Mouse (Mus musculus) hindbrain, embryonic 14.5 days (tissue): ENCODE data around the gene Zcchc24. TPM values are rescaled to one million over a fixed set of nuclear protein-coding genes. Genes with fewer than 3 reads are reported as not detected.

Experiments used
- ATAC-seq: fragments of 200-750 bp; cut with Nextera tagmentation; 2 replicates; pipeline ENCODE4 v1.8.0; 2017; ENCODE audit warnings: moderate number of reproducible peaks, mild to moderate bottlenecking, moderate TSS enrichment, moderate library complexity; ENCODE audit not compliant: low FRiP score
- DNase-seq: peaks from one replicate; pipeline ENCODE4 v3.0.0-alpha.2; 2015; ENCODE audit warnings: low spot score
- H3K27ac ChIP-seq: fragments of 300-500 bp; sonication (generic); 2 replicates; pipeline ENCODE4 v1.5.1; 2014; ENCODE audit warnings: mild to moderate bottlenecking, moderate library complexity
- H3K27me3 ChIP-seq: fragments of 300-500 bp; sonication (generic); 2 replicates; pipeline ENCODE4 v1.6.1; 2014; ENCODE audit warnings: mild to moderate bottlenecking, low read length, mixed read lengths; ENCODE audit not compliant: control insufficient read depth, insufficient read depth
- H3K36me3 ChIP-seq: fragments of 300-500 bp; sonication (generic); replicated peaks from 2 replicates; pipeline ENCODE4 v1.6.1; 2014; ENCODE audit not compliant: control insufficient read depth, insufficient read depth
- H3K4me1 ChIP-seq: fragments of 300-500 bp; sonication (generic); replicated peaks from 2 replicates; pipeline ENCODE4 v1.6.1; 2014; ENCODE audit warnings: antibody characterized with exemption, low read length, mixed read lengths; ENCODE audit not compliant: control insufficient read depth, insufficient read depth
- H3K4me2 ChIP-seq: fragments of 300-500 bp; sonication (generic); replicated peaks from 2 replicates; pipeline ENCODE4 v1.6.1; 2014; ENCODE audit warnings: mild to moderate bottlenecking, moderate library complexity
- H3K4me3 ChIP-seq: fragments of 300-500 bp; sonication (generic); replicated peaks from 2 replicates; pipeline ENCODE4 v1.5.1; 2014; ENCODE audit warnings: mild to moderate bottlenecking, low read length
- H3K9ac ChIP-seq: fragments of 300-500 bp; sonication (generic); 2 replicates; pipeline ENCODE4 v1.6.1; 2014
- H3K9me3 ChIP-seq: fragments of 300-500 bp; sonication (generic); 2 replicates; pipeline ENCODE4 v1.6.1; 2016; ENCODE audit warnings: low read length; ENCODE audit not compliant: control insufficient read depth
- WGBS: fragments of 180-500 bp; shearing (Covaris S2); extraction: QIAGEN DNeasy Blood & Tissue Kit; methylation state at CpG from one replicate; pipeline ENCODE4 v1.1.7; 2014; 5-methylcytosine and 5-hydroxymethylcytosine counted together
- polyA plus RNA-seq: library from polyadenylated mRNA; unstranded; fragments of >200 nt; fragmentation: Nextera tagmentation; extraction: Ambion mirVana; gene quantifications from 2 replicates; pipeline ENCODE4 v1.2.1, GENCODE M21; 2014

Zcchc24 gene
- polyA plus RNA-seq, 1 experiment from 2014 or later = 18.5 TPM

- H3K9ac ChIP-seq = no peak overlapping the region
- peak; percentile 55; the same call in 1 of the 2 replicates for ATAC-seq
- H3K9me3 ChIP-seq = no peaks in the 10 kb centered on the region
- H3K27me3 ChIP-seq = no peaks in the 10 kb centered on the region
- peaks cover 35% of the 10 kb centered on the region for H3K36me3 ChIP-seq
- H3K27ac ChIP-seq = no peak overlapping the region
- no peaks in the 10 kb centered on the region for H3K4me1 ChIP-seq
- H3K4me2 ChIP-seq = no peak overlapping the region
- no peak overlapping the region for H3K4me3 ChIP-seq
- peak; percentile 77 for DNase-seq
Observed at GRCm38 (mm10) chr14:25701986-25702385, 66.9 kb downstream of the Zcchc24 start.

GRCm38 (mm10) chr14:25696356-25696755 is 72.5 kb downstream of the Zcchc24 start:
- Histone ChIP-seq H3K4me1 (peaks cover 21% of the 10 kb centered on the region), H3K4me2 (no peak overlapping the region), H3K36me3 (peaks cover 41% of the 10 kb centered on the region), H3K4me3 (no peak overlapping the region), H3K27me3 (no peaks in the 10 kb centered on the region), H3K27ac (no peak overlapping the region), H3K9me3 (no peaks in the 10 kb centered on the region), H3K9ac (no peak overlapping the region)
- WGBS = 77% methylated on average over 2 of the region's 2 CpGs
- ATAC-seq = no peak
- no peak for DNase-seq

- Histone ChIP-seq H3K9ac (peak overlapping the region; percentile 87), H3K9me3 (no peaks in the 10 kb centered on the region), H3K4me3 (peak overlapping the region; percentile 89), H3K36me3 (peaks cover 37% of the 10 kb centered on the region), H3K27me3 (no peaks in the 10 kb centered on the region), H3K4me1 (peaks cover 21% of the 10 kb centered on the region), H3K4me2 (peak overlapping the region; percentile 99), H3K27ac (no peak overlapping the region)
- 69% methylated on average over 6 of the region's 6 CpGs for WGBS
- DNase-seq (no peak), ATAC-seq (no peak)
Observed at GRCm38 (mm10) chr14:25695059-25695458, 73.8 kb downstream of the Zcchc24 start.

- H3K4me2 ChIP-seq = peak overlapping the region; percentile 99
- WGBS = 3% methylated on average over 10 of the region's 10 CpGs
Observed at GRCm38 (mm10) chr14:25694569-25694897, 74.3 kb downstream of the Zcchc24 start.

GRCm38 (mm10) chr14:25693888-25694568 is 74.8 kb downstream of the Zcchc24 start, which contains the start of gene Ppif:
Gene Ppif (plus strand): TSS chr14:25694154.
- ATAC-seq (peak; percentile 93), DNase-seq (peak; percentile 98)
- H3K27me3 ChIP-seq = no peaks in the 10 kb centered on the region
- peak within 1 kb of the TSS; percentile 62 for H3K27ac ChIP-seq
- peak within 1 kb of the TSS; percentile 89 for H3K4me3 ChIP-seq
- H3K9ac ChIP-seq = peak within 1 kb of the TSS; percentile 87
- under 1% methylated on average over 70 of the region's 70 CpGs for WGBS
- H3K36me3 ChIP-seq = peaks cover 27% of the 10 kb centered on the region
- peaks cover 21% of the 10 kb centered on the region for H3K4me1 ChIP-seq
- H3K4me2 ChIP-seq = peak within 1 kb of the TSS; percentile 99
- no peaks in the 10 kb centered on the region for H3K9me3 ChIP-seq

More at GRCm38 (mm10) chr14:25694569-25694897, 74.3 kb downstream of the Zcchc24 start:
- ATAC-seq (peak; percentile 51), DNase-seq (no peak)
- H3K9me3 ChIP-seq = no peaks in the 10 kb centered on the region
- peaks cover 32% of the 10 kb centered on the region for H3K36me3 ChIP-seq
- H3K27me3 ChIP-seq = no peaks in the 10 kb centered on the region
- peak overlapping the region; percentile 62; the same call in 1 of the 2 replicates for H3K27ac ChIP-seq
- peak overlapping the region; percentile 87 for H3K9ac ChIP-seq
- peak overlapping the region; percentile 89 for H3K4me3 ChIP-seq
- peaks cover 21% of the 10 kb centered on the region for H3K4me1 ChIP-seq

- Histone ChIP-seq H3K4me3 (peak overlapping the region; percentile 89), H3K36me3 (peaks cover 20% of the 10 kb centered on the region), H3K4me2 (peak overlapping the region; percentile 99), H3K9me3 (no peaks in the 10 kb centered on the region), H3K4me1 (peaks cover 21% of the 10 kb centered on the region), H3K27ac (peak overlapping the region; percentile 60), H3K9ac (peak overlapping the region; percentile 87; the same call in 1 of the 2 replicates), H3K27me3 (no peaks in the 10 kb centered on the region)
- ATAC-seq = no peak
- no peak for DNase-seq
- 81% methylated on average over 6 of the region's 6 CpGs for WGBS
Observed at GRCm38 (mm10) chr14:25693271-25693887, 75.5 kb downstream of the Zcchc24 start.

- no peaks in the 10 kb centered on the region for H3K27me3 ChIP-seq
- DNase-seq = no peak
- H3K9me3 ChIP-seq = no peaks in the 10 kb centered on the region
- H3K4me1 ChIP-seq = no peaks in the 10 kb centered on the region
- H3K4me2 ChIP-seq = no peak overlapping the region
- no peak overlapping the region for H3K4me3 ChIP-seq
- H3K27ac ChIP-seq = no peak overlapping the region
- no peak for ATAC-seq
- no peaks in the 10 kb centered on the region for H3K36me3 ChIP-seq
- H3K9ac ChIP-seq = no peak overlapping the region
- WGBS = 89% methylated on average over 9 of the region's 10 CpGs
Observed at GRCm38 (mm10) chr14:25686983-25687901, 81.6 kb downstream of the Zcchc24 start.

- H3K9ac ChIP-seq = no peak overlapping the region
- no peak overlapping the region for H3K4me2 ChIP-seq
- no peak for DNase-seq
- 82% methylated on average over 7 of the region's 7 CpGs for WGBS
- ATAC-seq = no peak
- no peaks in the 10 kb centered on the region for H3K36me3 ChIP-seq
- no peaks in the 10 kb centered on the region for H3K4me1 ChIP-seq
- no peak overlapping the region for H3K4me3 ChIP-seq
- no peak overlapping the region for H3K27ac ChIP-seq
- no peaks in the 10 kb centered on the region for H3K9me3 ChIP-seq
- H3K27me3 ChIP-seq = no peaks in the 10 kb centered on the region
Observed at GRCm38 (mm10) chr14:25686216-25686945, 82.5 kb downstream of the Zcchc24 start.
